Mouse (Mus musculus): Measurements from ENCODE around the gene Gpr171.
"Not testable (repeated sequence)": the region's sequence is repeated elsewhere in the genome, so short reads cannot be mapped to it uniquely, and the experiment has no call there.

The Gpr171 gene

GRCm38 (mm10) chr3:59113291-59113690 lies 11.7 kb upstream of the Gpr171 start:
- DNase-seq = not testable (repeated sequence)

- no peak for DNase-seq
Observed at GRCm38 (mm10) chr3:59111944-59112343, 10.3 kb upstream of the Gpr171 start.

- DNase-seq = not testable (repeated sequence)
Observed at GRCm38 (mm10) chr3:59109834-59110233, 8.2 kb upstream of the Gpr171 start.

GRCm38 (mm10) chr3:59107439-59107838 lies 5.8 kb upstream of the Gpr171 start:
- DNase-seq = no peak

- no peak for DNase-seq
Observed at GRCm38 (mm10) chr3:59104462-59104861, 2.8 kb upstream of the Gpr171 start.

- no peak for DNase-seq
Observed at GRCm38 (mm10) chr3:59102146-59102545, 525 bp upstream of the Gpr171 start.

GRCm38 (mm10) chr3:59098540-59098939 lies 3.1 kb downstream of the Gpr171 start:
- no peak for DNase-seq

- DNase-seq = no peak
Observed at GRCm38 (mm10) chr3:59097421-59097820, 4.2 kb downstream of the Gpr171 start.

- no peak for DNase-seq
Observed at GRCm38 (mm10) chr3:59092702-59093101, 8.9 kb downstream of the Gpr171 start.

- peak; percentile 22 for DNase-seq
Observed at GRCm38 (mm10) chr3:59080919-59081318, 20.7 kb downstream of the Gpr171 start.

GRCm38 (mm10) chr3:59080293-59080916 lies 21.2 kb downstream of the Gpr171 start:
- DNase-seq = no peak

GRCm38 (mm10) chr3:59079327-59079726 lies 22.3 kb downstream of the Gpr171 start:
- DNase-seq = peak; percentile 60

- DNase-seq = no peak
Observed at GRCm38 (mm10) chr3:59078585-59078984, 23.0 kb downstream of the Gpr171 start.

- peak; percentile 27 for DNase-seq
Observed at GRCm38 (mm10) chr3:59077278-59077677, 24.3 kb downstream of the Gpr171 start.

- not testable (repeated sequence) for DNase-seq
Observed at GRCm38 (mm10) chr3:59069071-59069470, 32.5 kb downstream of the Gpr171 start.

- peak; percentile 6 for DNase-seq
Observed at GRCm38 (mm10) chr3:59066558-59067294, 34.9 kb downstream of the Gpr171 start.

- no peak for DNase-seq
Observed at GRCm38 (mm10) chr3:59065937-59066336, 35.7 kb downstream of the Gpr171 start.

GRCm38 (mm10) chr3:59063431-59063830 lies 38.2 kb downstream of the Gpr171 start:
- no peak for DNase-seq

- no peak for DNase-seq
Observed at GRCm38 (mm10) chr3:59062141-59062540, 39.5 kb downstream of the Gpr171 start.

- DNase-seq = no peak
Observed at GRCm38 (mm10) chr3:59060131-59060530, 41.5 kb downstream of the Gpr171 start.

GRCm38 (mm10) chr3:59059022-59059541 lies 42.5 kb downstream of the Gpr171 start:
- DNase-seq = peak; percentile 75

GRCm38 (mm10) chr3:59054834-59055535 lies 46.6 kb downstream of the Gpr171 start:
- DNase-seq = no peak

Measured in lung, postnatal 10 days (tissue).